Mouse (Mus musculus) gastrocnemius, postnatal 25 days (tissue): ENCODE measurements at regions not wholly inside any gene's neighbourhood (a gene's known extent, or its start where the extent isn't known, plus 50 kb on each side); places are given as distances from the start of the nearest gene placed in this dataset.

Source experiments
- DNase-seq: peaks from one replicate; pipeline ENCODE4 v3.0.0; 2022

DNA sequence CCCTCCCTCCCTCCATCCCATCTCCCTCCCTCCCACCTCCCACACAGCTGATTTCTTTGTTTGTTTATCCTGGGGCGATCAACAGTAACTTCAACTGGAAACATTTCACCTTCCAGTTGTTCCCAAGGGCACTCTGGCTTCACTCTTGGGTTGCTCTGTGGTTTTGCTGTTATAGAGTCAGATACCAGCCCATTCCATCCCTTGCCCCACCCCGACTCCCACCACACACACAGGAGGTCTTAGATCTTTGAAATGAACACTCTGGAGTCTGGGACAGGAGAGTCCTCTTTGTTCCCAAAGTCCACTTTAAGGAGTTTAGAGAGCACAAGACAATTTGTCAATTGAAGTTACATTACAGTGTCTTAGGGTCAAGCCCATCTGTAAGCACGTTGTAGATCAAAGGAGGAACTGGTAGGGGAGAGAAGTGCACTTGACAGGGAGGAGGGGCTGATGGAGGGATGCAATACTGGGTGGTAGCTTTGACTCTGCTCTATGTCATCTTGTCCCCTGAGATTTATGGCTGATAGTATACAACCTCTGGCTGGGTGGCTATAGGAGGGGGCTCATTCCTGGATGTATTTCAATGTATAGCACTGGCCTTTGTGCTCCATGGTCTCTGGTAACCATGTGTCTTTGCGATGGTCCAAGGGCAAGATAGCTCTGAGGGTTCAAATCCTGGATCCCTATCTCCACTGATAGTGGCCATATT, 313.9 kb downstream of the Glrx3 start:
- DNase-seq, result no peak

DNA sequence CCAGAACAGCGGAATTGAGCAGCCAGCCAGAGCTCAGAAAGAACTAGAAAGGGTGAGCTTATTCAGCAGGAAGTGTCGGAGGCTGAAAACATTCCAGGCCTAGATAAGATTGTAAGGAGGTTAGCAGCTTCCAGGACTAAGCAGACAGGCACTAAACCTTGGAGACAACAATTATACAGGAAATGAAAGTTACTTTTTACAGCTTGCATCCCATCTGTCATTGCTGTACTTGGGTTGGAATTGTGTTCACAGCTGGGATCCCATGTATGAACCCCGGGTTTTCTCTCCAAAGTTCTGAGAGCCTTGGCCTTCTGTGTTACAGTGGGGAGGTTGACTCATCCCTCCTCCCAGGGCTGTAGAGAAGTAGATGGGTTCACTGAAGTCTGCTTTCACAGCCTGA, 328.5 kb downstream of the Glrx3 start:
- DNase-seq, result no peak

DNA sequence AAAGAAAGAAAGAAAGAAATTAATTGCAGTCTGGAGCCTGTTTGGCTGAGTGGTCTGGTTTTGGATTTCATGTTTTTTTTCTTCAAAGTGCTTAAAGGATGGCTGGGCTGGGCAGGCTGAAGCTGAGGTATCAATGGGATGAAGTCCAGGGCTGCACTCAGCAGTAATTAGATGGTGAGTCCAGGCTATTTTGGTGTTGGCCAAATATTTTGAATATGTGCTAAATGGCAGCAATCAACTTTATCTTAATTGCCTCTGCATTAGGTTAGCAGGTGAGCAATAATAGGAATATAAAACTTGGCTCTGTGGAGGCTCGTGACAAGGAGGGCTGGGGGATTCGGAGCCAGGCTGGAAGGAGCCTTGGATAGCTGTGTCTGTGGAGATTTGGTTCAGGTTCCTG, 329.3 kb downstream of the Glrx3 start:
- no peak for DNase-seq

DNA sequence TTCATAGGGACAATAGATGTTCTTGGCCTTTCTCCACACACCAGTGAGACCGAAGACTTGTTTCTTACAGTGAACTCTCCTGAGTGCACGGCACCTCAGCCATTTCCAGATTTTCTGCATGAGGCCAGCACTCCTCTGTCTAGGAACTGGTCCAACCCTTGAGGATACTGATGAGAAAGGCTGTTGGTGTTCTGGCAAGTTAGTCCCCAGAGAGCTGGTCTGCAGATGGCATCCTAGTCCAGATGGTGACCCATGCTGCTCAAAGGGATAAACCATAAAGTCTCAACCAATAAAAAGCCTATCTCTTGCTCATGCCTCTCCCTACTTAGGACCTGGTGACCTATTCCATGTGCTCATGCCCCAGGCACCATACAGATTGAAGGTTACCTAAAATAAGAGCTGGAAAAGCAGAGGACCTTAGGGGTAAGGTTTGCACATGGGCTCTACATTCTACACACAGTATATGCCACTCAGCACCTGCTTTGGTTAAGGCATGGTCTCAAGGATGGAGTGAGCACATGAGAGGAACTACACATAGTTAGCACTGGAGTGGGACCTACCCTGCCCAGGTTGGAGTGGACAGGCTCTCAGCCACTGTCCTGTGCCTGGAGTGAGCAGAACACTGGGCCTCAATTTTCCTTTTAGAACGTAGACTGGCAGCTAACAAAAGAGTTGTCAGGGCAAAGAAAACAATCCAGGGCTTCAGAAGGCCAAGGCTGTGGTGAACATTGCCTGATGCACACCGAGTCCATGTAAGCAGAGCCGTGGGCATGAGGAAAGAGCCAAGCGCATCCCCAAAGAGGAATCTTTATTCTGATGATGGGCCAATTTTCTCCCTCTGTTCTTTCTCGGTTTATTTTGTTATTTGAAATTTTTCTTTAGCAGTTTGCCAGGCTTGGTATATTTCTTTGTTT, 335.9 kb downstream of the Glrx3 start:
- no peak for DNase-seq

DNA sequence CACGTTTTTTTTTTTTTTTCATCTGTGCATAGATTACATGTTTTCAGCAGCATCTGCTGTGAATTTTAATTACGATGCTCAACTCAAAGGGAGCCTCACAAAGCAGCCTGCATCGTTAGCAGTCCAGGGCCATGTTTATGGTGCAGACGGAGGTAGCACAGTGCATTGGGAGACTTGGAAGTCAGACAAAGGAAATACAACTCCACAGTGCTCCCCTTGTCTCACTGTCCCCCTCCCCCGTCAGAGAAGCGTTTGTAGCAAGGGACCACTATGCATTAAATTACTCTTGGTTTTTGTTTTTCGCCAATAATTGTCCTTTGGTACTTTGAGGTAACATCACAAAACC, 336.5 kb downstream of the Glrx3 start:
- DNase-seq, result no peak

DNA sequence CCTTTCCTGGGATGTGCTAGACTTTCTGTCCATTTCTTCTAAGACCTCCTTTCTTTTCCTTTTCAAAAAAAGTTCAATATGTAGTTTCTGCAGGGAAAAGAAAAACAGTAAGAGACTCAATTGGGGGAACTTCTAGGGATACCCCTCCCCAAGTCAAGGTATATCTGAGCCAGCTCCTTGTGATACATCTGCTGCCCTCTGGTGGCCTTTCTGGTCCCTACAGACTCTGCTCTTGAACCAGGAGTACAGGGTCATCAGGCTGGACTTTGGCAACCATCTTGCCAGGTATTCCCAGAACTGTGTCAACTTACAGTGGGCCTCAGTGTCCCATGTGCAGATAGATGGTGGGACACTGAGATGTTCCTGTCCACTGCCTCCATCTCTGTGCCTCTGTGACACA, 346.5 kb downstream of the Glrx3 start:
- no peak for DNase-seq

DNA sequence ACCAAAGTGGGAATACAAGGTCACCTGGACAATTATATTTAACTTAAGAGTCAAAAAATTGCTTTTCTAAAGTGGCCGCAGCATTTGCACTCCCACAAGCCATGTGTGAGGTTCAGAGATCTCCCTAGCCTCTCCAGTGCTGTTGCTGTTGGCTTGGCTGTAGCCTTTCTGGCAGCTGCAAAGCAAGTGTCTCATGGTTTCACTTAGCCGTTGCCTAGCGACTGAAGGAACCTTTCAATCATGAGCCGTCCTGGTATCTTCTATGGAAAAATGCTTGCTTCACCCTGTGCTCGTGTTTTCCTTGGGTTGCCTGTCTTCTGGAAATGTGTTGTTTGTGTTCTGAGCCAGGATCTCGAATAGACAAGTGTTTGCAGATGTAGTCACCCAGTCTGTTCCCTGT, 367.9 kb downstream of the Glrx3 start:
- DNase-seq, result peak; percentile 42

DNA sequence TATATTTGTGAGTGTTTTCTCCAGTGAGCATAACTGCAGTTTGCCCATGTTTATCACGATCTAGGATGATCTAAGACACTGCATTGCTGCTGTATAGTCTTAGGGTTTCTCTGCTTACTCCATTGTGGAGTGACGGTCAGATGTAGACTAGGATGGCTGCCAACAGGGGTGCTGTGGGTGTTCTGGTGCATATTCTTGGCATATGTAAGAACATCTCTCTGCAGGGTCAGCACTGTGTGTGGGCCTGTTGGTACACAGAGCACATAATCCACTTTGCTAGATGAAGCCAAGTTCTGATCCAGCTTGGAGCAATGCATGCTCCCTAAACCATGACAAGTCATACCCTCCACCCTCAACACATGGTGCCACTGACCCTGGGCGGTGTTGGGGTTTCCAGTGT, 375.4 kb downstream of the Glrx3 start:
- no peak for DNase-seq

DNA sequence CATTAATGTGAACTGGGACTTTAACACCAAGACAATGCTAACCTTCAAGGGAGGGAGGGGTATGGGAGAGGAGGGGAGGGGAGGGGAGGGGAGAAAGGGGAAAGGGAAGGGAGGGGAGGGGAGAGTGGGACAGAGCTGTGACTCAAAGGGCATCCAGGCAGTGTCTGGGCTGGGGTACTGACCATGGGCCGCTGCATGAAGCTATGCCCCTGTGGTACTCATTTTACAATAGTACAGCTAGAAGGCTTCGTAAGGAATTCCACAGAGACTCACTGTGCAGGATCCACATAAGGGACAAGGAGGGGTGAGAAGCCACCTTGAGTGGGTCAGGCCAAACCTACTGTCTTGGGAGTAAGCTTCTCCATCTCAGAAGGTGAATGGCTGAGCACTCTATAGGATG, 403.1 kb downstream of the Glrx3 start:
- DNase-seq, result no peak

DNA sequence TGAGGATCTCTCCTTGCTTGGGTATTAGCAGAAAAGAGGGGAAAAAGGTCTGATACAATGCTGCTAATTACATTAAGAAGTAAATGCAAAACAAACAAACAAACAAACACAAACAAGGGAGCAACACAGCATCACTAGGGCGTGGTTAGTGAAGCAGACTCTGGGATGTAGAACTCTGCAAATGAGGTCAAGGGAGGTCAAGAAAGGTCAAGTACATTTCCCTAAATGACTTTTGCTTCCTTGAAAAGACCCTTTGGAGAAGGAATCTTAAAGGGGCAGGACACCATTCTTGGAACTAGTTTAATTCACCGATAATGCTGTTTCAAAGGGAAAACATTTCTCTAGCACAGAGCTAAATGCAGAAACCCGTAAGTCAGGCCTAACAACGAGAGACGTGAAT, 403.6 kb downstream of the Glrx3 start:
- no peak for DNase-seq

DNA sequence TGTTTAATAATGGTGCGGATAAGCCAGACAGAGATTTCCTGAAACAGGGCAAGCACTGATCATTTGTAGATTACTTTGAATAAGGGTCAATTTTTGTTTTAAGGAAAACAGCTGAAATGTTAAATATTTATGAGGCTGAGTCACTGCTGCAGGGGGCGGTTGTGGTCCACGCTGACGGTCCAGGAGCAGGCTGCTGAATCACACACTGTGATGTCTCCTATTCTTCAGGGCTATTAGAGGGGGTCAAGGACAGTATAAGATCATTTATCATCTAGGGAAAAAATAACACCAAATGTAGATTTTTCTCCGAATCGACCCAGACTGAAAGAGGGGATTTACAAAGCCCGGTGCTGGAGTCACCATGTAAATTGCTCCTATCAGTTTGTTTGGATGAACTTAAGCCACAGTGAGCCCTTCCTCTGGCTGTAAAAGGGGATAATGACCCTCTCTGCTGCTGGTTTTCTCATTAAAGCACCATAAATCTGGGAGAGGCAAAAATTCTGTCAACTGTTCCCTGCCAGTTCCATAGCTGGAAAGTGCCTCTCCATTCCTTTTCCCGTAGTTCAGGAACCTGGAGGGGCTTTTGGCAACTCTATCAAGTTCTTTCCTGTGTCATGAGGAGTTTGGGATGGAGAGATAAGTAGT, 404.2 kb downstream of the Glrx3 start:
- no peak for DNase-seq

DNA sequence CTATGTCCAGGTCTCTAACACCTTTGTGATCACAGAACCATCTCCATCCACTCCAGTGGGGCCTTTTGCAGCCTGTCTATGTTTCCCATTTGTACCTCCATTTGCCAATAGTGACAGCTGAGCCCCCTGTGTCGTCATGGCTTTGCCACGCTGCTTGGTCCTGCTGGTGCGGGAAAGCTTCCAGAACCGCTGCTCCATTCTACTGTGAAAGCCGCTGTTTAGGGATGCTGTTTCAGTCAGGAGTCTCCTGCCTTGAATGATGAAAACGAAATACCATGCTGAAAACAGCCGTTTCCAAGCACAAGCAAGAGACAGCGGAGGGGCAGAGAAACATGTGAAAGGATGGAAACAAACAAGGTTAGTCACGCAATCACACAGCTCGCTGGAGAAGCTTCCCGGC, 410.4 kb downstream of the Glrx3 start:
- DNase-seq, result no peak

DNA sequence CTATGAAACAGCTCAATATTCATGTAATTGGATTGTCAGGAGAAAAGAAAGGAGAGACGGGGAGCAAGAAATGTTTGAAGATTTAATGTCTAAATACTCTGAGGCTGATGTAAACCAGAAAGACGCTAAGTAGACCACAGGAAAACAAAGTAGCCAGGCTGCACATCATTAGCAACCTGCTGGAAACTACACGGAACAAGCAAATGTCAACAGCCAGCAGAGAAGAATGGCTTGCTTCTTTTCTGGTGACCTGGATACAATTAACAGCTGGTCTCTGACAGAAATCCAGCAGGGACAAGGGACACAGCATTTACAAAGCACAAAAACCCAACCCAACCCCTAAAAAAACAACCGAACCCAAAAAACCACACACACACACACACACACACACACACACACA, 413.6 kb downstream of the Glrx3 start:
- no peak for DNase-seq

DNA sequence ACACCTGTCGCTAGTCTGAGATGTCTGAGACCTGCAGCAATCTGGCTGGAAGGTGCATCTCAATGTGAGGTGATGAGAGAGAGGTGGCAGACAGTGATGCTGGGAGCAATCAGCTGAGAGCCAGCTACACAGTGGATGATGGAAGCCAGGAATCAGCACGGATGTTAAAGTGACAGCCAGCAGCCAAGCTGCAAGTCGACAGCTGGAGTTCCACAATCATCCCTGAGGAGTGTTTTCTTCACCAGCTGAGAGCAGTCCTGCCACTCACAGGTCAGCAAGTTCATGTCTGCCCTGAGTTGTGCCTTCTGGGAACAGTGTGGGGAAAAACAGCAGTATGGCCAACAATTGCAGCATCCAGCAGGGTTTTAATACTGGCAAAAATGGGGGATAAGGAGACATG, 422.3 kb downstream of the Glrx3 start:
- DNase-seq, result no peak

DNA sequence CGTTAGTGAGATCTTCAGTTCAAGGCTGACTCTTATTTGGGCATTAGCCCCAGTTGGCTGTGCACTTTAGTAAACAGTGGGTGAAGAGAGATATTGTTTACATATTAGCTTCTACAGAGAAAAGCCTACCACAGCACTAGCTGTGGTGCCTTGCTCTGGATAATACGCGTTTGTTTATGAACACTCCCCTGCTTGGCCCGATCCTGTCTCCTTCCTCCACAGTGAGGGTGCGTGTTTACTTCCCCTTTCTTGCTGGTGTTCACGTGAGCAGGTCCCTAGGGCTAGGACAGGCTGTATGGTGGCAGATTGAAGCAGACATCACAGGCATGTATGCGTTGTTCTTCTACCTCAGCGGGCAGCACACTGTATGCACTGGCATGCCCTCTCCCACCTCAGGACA, 423.1 kb downstream of the Glrx3 start:
- DNase-seq, result no peak

DNA sequence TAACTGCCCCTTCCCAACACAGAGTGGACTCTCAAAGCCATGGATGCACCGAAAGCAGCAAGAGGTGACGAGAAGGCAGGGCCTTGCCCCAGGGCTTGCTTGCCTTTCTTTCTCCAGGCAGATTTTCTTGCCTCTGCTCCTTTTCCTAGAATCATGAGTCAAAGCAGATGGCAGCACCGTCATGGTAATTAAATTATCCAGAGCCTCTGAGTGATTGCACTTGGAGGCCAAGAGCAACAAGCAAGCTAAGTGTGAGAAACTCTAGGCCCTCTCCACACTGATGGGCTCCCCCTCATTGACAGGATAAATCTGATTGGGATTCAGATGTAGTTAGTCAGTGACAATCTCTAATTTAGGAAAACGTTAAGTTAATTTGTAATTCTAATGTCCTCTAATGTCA, 427.5 kb downstream of the Glrx3 start:
- no peak for DNase-seq

DNA sequence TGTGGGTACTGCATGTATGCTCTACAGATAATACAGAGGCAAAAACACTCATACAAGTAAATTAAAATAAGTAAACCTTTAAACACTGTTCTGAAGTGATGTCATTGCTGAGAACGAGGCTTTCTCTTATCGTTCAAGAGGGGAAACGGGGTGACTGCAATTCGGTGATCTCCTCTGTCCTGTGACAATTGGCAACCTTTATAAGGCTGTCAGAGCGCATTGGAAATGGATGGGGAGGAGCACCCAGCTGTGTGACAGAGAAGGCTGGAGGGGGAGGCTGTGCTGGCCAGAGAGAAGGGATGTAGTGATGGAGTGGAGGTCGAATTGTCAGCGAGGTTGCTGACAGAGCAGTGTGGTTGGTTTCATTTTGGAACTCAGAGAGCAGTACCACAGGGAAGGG, 428.0 kb downstream of the Glrx3 start:
- DNase-seq, result no peak

DNA sequence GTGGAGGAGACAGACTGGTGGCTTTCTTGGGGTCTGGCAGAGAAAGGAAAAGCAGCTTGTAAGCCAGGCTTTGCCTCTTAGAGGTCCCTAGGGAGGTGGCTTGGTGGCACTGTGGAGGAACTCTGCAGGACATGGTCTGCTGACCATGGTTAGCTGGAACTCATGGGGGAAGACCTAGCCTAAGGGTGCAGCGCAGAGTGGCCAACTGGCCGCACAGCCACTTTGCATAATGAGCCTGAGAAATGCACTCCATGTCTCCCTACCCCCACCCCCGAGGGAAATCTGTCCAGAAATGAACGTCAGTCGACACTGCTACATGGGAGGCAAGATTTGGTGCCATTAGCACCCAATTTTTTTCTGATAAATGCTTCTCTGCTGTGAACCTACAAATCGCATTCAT, 429.5 kb downstream of the Glrx3 start:
- DNase-seq, result no peak

DNA sequence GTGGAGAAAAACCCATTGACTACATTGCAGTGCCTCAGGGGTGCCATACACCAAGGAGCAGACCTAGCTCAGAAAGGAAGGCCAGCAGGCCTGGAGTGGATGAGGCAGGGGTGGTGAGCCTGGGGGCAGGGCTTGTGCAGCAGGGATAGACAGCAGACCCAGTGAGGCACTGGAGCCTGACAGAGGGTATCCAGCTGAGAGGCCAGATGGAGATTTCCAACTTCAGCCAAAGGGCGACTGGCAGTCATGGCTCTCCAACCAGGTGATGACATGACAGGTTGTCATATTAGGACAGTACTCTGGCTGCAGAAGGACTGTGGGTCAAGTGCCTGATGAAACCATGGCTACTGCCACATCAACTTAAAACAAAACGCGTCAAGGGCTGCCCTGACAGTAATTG, 431.1 kb downstream of the Glrx3 start:
- no peak for DNase-seq

DNA sequence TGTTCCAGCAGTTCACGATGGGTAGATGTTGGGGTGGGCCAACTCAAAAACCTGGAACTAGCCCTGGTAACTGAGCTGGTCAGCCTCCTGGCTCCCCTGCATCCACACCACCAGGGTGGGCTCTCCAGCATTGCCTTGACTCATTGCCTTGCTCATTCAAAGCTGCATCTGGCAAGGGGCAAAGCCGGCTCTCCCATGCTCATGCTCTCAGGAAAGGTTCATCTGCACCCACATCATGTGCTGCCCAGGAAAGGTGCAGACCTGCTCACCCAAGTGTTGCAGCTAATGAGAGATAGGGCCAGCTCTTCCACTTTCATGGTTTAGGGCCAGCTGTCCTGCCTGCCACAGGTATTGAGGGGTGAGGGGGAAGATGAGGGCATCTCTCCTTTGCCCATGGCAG, 437.9 kb downstream of the Glrx3 start:
- DNase-seq, result no peak

DNA sequence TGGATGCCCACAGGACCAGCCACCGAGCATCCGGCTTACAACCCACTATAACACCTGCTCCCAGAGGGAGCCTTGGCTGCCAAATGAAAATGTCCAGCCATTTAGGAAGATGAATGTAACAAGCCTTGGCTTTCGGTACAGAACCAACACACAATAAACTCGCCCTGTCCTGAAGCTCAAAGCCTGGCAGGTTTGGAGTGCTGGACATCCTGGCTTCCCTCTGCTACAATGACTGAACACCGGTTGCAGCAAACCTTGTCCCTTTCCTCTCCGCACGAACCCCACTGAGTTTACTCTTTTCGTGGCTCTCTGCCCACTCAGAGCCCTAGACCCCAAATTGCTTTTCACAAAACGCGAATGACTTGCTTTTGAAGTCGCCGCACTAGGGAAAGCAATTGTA, 441.9 kb downstream of the Glrx3 start:
- no peak for DNase-seq

DNA sequence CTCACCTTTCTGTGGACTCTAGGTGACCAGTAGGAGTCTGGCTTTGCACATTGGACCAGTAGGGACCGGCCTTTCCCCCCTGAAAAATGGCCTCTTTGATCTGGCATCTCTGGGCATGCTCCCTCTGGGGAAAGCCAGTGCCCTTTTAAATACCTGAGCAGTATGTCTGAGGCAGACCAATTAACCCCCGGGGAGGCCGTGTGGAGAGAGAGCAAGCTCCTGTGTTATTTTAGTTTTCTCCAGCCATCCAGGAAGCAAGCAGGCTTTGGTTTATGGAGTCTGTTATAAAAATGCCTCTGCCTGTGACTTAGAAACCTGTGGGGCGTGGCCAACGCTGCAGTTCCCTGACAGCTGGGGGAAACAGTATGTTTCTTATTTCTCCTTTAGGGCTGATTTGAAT, 445.5 kb downstream of the Glrx3 start:
- DNase-seq, result no peak

DNA sequence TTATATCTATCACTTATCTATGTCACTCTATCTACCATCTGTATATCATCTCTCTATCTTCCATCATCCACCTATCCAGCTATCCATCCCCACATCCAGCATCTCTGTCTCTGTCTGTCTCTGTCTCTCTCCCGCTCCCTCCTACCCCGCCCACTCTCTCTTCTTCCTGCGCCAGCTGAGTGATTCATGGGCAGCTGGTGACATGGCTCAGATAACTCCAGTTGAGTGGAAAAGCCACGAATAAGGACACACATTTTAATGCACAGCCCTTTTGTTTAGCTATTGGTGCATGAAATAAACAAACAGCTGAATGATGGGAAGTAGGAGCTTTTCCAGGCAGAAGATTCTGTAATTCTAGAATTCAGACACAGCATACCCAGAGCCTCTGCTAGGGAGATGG, 446.3 kb downstream of the Glrx3 start:
- no peak for DNase-seq

DNA sequence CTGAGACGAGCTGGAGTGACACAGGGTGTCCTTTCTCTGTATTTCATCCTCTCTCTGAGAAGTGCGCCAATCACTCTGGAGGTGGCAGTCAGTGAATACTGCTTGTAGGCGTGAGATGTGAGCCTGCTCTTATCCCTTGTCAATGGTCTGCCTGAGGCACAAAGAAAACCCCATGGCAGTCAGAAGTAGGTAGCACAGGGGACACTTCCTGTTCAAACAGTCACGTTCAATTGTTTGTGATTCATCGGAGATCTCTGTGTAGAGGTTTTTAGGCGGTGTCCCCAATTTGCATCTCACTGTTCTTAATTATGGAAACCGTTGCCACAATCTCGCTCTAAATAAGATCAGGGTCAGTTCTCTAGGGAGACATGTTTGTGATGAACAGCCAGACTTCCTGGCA, 447.7 kb downstream of the Glrx3 start:
- DNase-seq, result no peak
